Mouse (Mus musculus) layer of hippocampus, adult 9-11 months (tissue): Measurements from ENCODE around the gene Dok4.
"Not testable (repeated sequence)": the region's sequence is repeated elsewhere in the genome, so short reads cannot be mapped to it uniquely, and the experiment has no call there.

Experiments used
- DNase-seq: peaks from one replicate; pipeline ENCODE4 v3.0.0; 2022

The Dok4 gene

GRCm38 (mm10) chr8:94876820-94877219 is 690 bp upstream of the Dok4 start:
- DNase-seq, result no peak

- DNase-seq, result no peak
Measured at GRCm38 (mm10) chr8:94875871-94876150, 319 bp downstream of the Dok4 start.

- no peak for DNase-seq
Measured at GRCm38 (mm10) chr8:94875096-94875870, 847 bp downstream of the Dok4 start.

GRCm38 (mm10) chr8:94874358-94874757 is 1.8 kb downstream of the Dok4 start:
- DNase-seq, result peak; percentile 46

- no peak for DNase-seq
Measured at GRCm38 (mm10) chr8:94872576-94872975, 3.6 kb downstream of the Dok4 start.

GRCm38 (mm10) chr8:94872156-94872555 is 4.0 kb downstream of the Dok4 start:
- DNase-seq, result no peak

GRCm38 (mm10) chr8:94871108-94871894 is 4.8 kb downstream of the Dok4 start:
- DNase-seq, result peak; percentile 77

GRCm38 (mm10) chr8:94870474-94871107 is 5.5 kb downstream of the Dok4 start:
- peak; percentile 85 for DNase-seq

GRCm38 (mm10) chr8:94870003-94870402 is 6.1 kb downstream of the Dok4 start:
- no peak for DNase-seq

GRCm38 (mm10) chr8:94869146-94869545 is 7.0 kb downstream of the Dok4 start:
- no peak for DNase-seq

GRCm38 (mm10) chr8:94866921-94867320 is 9.2 kb downstream of the Dok4 start:
- no peak for DNase-seq

- no peak for DNase-seq
Measured at GRCm38 (mm10) chr8:94865292-94865691, 10.8 kb downstream of the Dok4 start.

GRCm38 (mm10) chr8:94863897-94864673 is 12.0 kb downstream of the Dok4 start:
- DNase-seq, result no peak

- DNase-seq, result no peak
Measured at GRCm38 (mm10) chr8:94862487-94863220, 13.5 kb downstream of the Dok4 start.

GRCm38 (mm10) chr8:94861352-94861910 is 14.7 kb downstream of the Dok4 start:
- DNase-seq, result no peak

- peak; percentile 85 for DNase-seq
Measured at GRCm38 (mm10) chr8:94857346-94858173, 18.6 kb downstream of the Dok4 start, which contains the start of gene Polr2c. Gene Polr2c (plus strand): TSS chr8:94857450.

GRCm38 (mm10) chr8:94857011-94857345 is 19.2 kb downstream of the Dok4 start:
- no peak for DNase-seq

GRCm38 (mm10) chr8:94854761-94855160 is 21.4 kb downstream of the Dok4 start:
- DNase-seq, result not testable (repeated sequence)

GRCm38 (mm10) chr8:94850049-94850448 is 26.1 kb downstream of the Dok4 start:
- no peak for DNase-seq

GRCm38 (mm10) chr8:94841183-94841582 is 34.9 kb downstream of the Dok4 start:
- DNase-seq, result no peak

- DNase-seq, result peak; percentile 74
Measured at GRCm38 (mm10) chr8:94838600-94838999, 37.5 kb downstream of the Dok4 start.
